Mouse (Mus musculus) hindbrain, embryonic 14.5 days (tissue): ENCODE measurements around the gene Syn2. TPM values are rescaled to one million over a fixed set of nuclear protein-coding genes. Genes with fewer than 3 reads are reported as not detected.
A peak's percentile ranks its signal among the peaks of the same experiment; 100 is the strongest.

Experiments
- ATAC-seq: fragments of 200-750 bp; cut with Nextera tagmentation; 2 replicates; pipeline ENCODE4 v1.8.0; 2017; ENCODE audit warnings: moderate number of reproducible peaks, mild to moderate bottlenecking, moderate TSS enrichment, moderate library complexity; ENCODE audit not compliant: low FRiP score
- DNase-seq: peaks from one replicate; pipeline ENCODE4 v3.0.0-alpha.2; 2015; ENCODE audit warnings: low spot score
- H3K27ac ChIP-seq: fragments of 300-500 bp; sonication (generic); 2 replicates; pipeline ENCODE4 v1.5.1; 2014; ENCODE audit warnings: mild to moderate bottlenecking, moderate library complexity
- H3K27me3 ChIP-seq: fragments of 300-500 bp; sonication (generic); 2 replicates; pipeline ENCODE4 v1.6.1; 2014; ENCODE audit warnings: mild to moderate bottlenecking, low read length, mixed read lengths; ENCODE audit not compliant: control insufficient read depth, insufficient read depth
- H3K36me3 ChIP-seq: fragments of 300-500 bp; sonication (generic); replicated peaks from 2 replicates; pipeline ENCODE4 v1.6.1; 2014; ENCODE audit not compliant: control insufficient read depth, insufficient read depth
- H3K4me1 ChIP-seq: fragments of 300-500 bp; sonication (generic); replicated peaks from 2 replicates; pipeline ENCODE4 v1.6.1; 2014; ENCODE audit warnings: antibody characterized with exemption, low read length, mixed read lengths; ENCODE audit not compliant: control insufficient read depth, insufficient read depth
- H3K4me2 ChIP-seq: fragments of 300-500 bp; sonication (generic); replicated peaks from 2 replicates; pipeline ENCODE4 v1.6.1; 2014; ENCODE audit warnings: mild to moderate bottlenecking, moderate library complexity
- H3K4me3 ChIP-seq: fragments of 300-500 bp; sonication (generic); replicated peaks from 2 replicates; pipeline ENCODE4 v1.5.1; 2014; ENCODE audit warnings: mild to moderate bottlenecking, low read length
- H3K9ac ChIP-seq: fragments of 300-500 bp; sonication (generic); 2 replicates; pipeline ENCODE4 v1.6.1; 2014
- H3K9me3 ChIP-seq: fragments of 300-500 bp; sonication (generic); 2 replicates; pipeline ENCODE4 v1.6.1; 2016; ENCODE audit warnings: low read length; ENCODE audit not compliant: control insufficient read depth
- WGBS: fragments of 180-500 bp; shearing (Covaris S2); extraction: QIAGEN DNeasy Blood & Tissue Kit; methylation state at CpG from one replicate; pipeline ENCODE4 v1.1.7; 2014; 5-methylcytosine and 5-hydroxymethylcytosine counted together
- polyA plus RNA-seq: library from polyadenylated mRNA; unstranded; fragments of >200 nt; fragmentation: Nextera tagmentation; extraction: Ambion mirVana; gene quantifications from 2 replicates; pipeline ENCODE4 v1.2.1, GENCODE M21; 2014

Gene Syn2
- polyA plus RNA-seq, 1 experiment from 2014 or later, result 65.1 TPM

- no peak overlapping the region for H3K9ac ChIP-seq
- no peaks in the 10 kb centered on the region for H3K27me3 ChIP-seq
- DNase-seq (no peak), ATAC-seq (no peak)
- no peaks in the 10 kb centered on the region for H3K36me3 ChIP-seq
- no peaks in the 10 kb centered on the region for H3K9me3 ChIP-seq
- 65% methylated on average over 2 of the region's 2 CpGs for WGBS
- no peak overlapping the region for H3K4me2 ChIP-seq
- H3K27ac ChIP-seq, result peak overlapping the region; percentile 51
- H3K4me1 ChIP-seq, result peaks cover 37% of the 10 kb centered on the region
- no peak overlapping the region for H3K4me3 ChIP-seq
Observed at GRCm38 (mm10) chr6:115124675-115125357, 9.9 kb upstream of the Syn2 start.

GRCm38 (mm10) chr6:115125358-115125720 lies 9.4 kb upstream of the Syn2 start:
- Histone ChIP-seq H3K27me3 (no peaks in the 10 kb centered on the region), H3K36me3 (no peaks in the 10 kb centered on the region), H3K4me1 (peaks cover 37% of the 10 kb centered on the region), H3K27ac (peak overlapping the region; percentile 51), H3K9ac (no peak overlapping the region), H3K9me3 (no peaks in the 10 kb centered on the region), H3K4me3 (no peak overlapping the region), H3K4me2 (no peak overlapping the region)
- ATAC-seq (no peak), DNase-seq (no peak)
- WGBS, result 62% methylated on average over 1 of the region's 1 CpGs

GRCm38 (mm10) chr6:115126232-115126785 lies 8.4 kb upstream of the Syn2 start:
- 16% methylated on average over 2 of the region's 2 CpGs for WGBS
- H3K4me1 ChIP-seq, result peaks cover 37% of the 10 kb centered on the region
- ATAC-seq, result peak; percentile 91
- H3K4me2 ChIP-seq, result peak overlapping the region; percentile 13
- no peaks in the 10 kb centered on the region for H3K9me3 ChIP-seq
- no peak overlapping the region for H3K9ac ChIP-seq
- H3K27ac ChIP-seq, result peak overlapping the region; percentile 90
- no peak overlapping the region for H3K4me3 ChIP-seq
- DNase-seq, result peak; percentile 77
- H3K27me3 ChIP-seq, result no peaks in the 10 kb centered on the region
- no peaks in the 10 kb centered on the region for H3K36me3 ChIP-seq

- peaks cover 37% of the 10 kb centered on the region for H3K4me1 ChIP-seq
- peak overlapping the region; percentile 28 for H3K9ac ChIP-seq
- H3K27ac ChIP-seq, result peak overlapping the region; percentile 90
- ATAC-seq, result peak; percentile 16; the same call in 1 of the 2 replicates
- no peaks in the 10 kb centered on the region for H3K9me3 ChIP-seq
- H3K27me3 ChIP-seq, result no peaks in the 10 kb centered on the region
- no peaks in the 10 kb centered on the region for H3K36me3 ChIP-seq
- no peak for DNase-seq
- H3K4me3 ChIP-seq, result no peak overlapping the region
- WGBS, result 28% methylated on average over 3 of the region's 3 CpGs
- H3K4me2 ChIP-seq, result peak overlapping the region; percentile 13
Observed at GRCm38 (mm10) chr6:115126851-115127250, 7.9 kb upstream of the Syn2 start.

GRCm38 (mm10) chr6:115127255-115127824 lies 7.4 kb upstream of the Syn2 start:
- Histone ChIP-seq H3K4me1 (peaks cover 37% of the 10 kb centered on the region), H3K4me2 (peak overlapping the region; percentile 13), H3K9me3 (no peaks in the 10 kb centered on the region), H3K4me3 (no peak overlapping the region), H3K36me3 (no peaks in the 10 kb centered on the region), H3K27me3 (no peaks in the 10 kb centered on the region), H3K27ac (peak overlapping the region; percentile 90), H3K9ac (peak overlapping the region; percentile 28)
- DNase-seq (no peak), ATAC-seq (no peak)
- WGBS, result 80% methylated on average over 5 of the region's 5 CpGs

GRCm38 (mm10) chr6:115135332-115135649 lies 589 bp downstream of the Syn2 start:
- WGBS, result under 1% methylated on average over 27 of the region's 27 CpGs
- DNase-seq (no peak), ATAC-seq (peak; percentile 40)
- H3K4me1 ChIP-seq, result 0 out of 2 replicates have a peak, but pooled peaks cover 4% of the 10 kb centered on the region
- H3K9me3 ChIP-seq, result no peaks in the 10 kb centered on the region
- peak overlapping the region; percentile 67 for H3K4me3 ChIP-seq
- no peaks in the 10 kb centered on the region for H3K27me3 ChIP-seq
- H3K36me3 ChIP-seq, result no peaks in the 10 kb centered on the region
- H3K27ac ChIP-seq, result peak overlapping the region; percentile 34; the same call in 1 of the 2 replicates
- peak overlapping the region; percentile 81 for H3K9ac ChIP-seq
- H3K4me2 ChIP-seq, result peak overlapping the region; percentile 58

GRCm38 (mm10) chr6:115136156-115136555 lies 1.5 kb downstream of the Syn2 start:
- no peak for DNase-seq
- no peak for ATAC-seq
- no peaks in the 10 kb centered on the region for H3K9me3 ChIP-seq
- 0 out of 2 replicates have a peak, but pooled peaks cover 4% of the 10 kb centered on the region for H3K4me1 ChIP-seq
- H3K27me3 ChIP-seq, result no peaks in the 10 kb centered on the region
- peak overlapping the region; percentile 58 for H3K4me2 ChIP-seq
- no peaks in the 10 kb centered on the region for H3K36me3 ChIP-seq
- H3K27ac ChIP-seq, result no peak overlapping the region
- 89% methylated on average over 7 of the region's 9 CpGs for WGBS
- peak overlapping the region; percentile 67 for H3K4me3 ChIP-seq
- H3K9ac ChIP-seq, result no peak overlapping the region

- no peak overlapping the region for H3K27ac ChIP-seq
- no peak overlapping the region for H3K4me3 ChIP-seq
- ATAC-seq, result no peak
- no peaks in the 10 kb centered on the region for H3K27me3 ChIP-seq
- DNase-seq, result no peak
- H3K4me1 ChIP-seq, result no peaks in the 10 kb centered on the region
- H3K9me3 ChIP-seq, result no peaks in the 10 kb centered on the region
- 65% methylated on average over 4 of the region's 4 CpGs for WGBS
- no peak overlapping the region for H3K4me2 ChIP-seq
- no peaks in the 10 kb centered on the region for H3K36me3 ChIP-seq
- no peak overlapping the region for H3K9ac ChIP-seq
Observed at GRCm38 (mm10) chr6:115141446-115141845, 6.7 kb downstream of the Syn2 start.

- WGBS, result 66% methylated on average over 4 of the region's 4 CpGs
- Histone ChIP-seq H3K9ac (no peak overlapping the region), H3K4me2 (no peak overlapping the region), H3K4me1 (peaks cover 7% of the 10 kb centered on the region; the same call in 1 of the 2 replicates), H3K4me3 (no peak overlapping the region), H3K36me3 (no peaks in the 10 kb centered on the region), H3K27ac (no peak overlapping the region), H3K27me3 (no peaks in the 10 kb centered on the region), H3K9me3 (no peaks in the 10 kb centered on the region)
- DNase-seq, result no peak
- ATAC-seq, result no peak
Observed at GRCm38 (mm10) chr6:115161175-115161574, 26.5 kb downstream of the Syn2 start.
